Mouse (Mus musculus) spleen, adult 12 weeks (tissue): Measurements from ENCODE around the gene Aox3.

Source experiments
- DNase-seq: peaks from one replicate; pipeline ENCODE4 v3.0.0; 2022; ENCODE audit warnings: low spot score

Gene Aox3

DNA sequence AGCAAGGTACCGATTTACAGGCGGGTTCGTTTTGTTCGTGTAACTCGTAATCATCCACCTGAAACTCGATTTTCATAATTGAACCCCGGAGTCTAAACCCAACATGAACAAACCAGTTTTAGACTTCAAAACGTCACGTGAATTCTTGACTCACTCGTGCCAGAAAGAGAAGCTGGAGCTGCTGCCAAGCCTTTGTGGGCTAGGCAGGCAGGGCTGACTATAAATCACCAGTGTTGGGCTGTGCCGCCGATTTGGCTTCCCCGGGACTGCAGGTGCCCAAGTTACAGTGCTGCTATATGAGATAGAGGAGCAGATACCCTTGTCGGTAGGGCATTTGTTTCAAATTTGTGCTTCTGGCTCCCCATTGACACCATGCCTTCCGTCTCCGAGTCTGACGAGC, 97.3 kb downstream of the Aox3 start, which contains the start of gene Aox4:
Gene Aox4 (plus strand): TSS at position 195 of the 400 bp plus-strand sequence.
- DNase-seq = no peak

DNA sequence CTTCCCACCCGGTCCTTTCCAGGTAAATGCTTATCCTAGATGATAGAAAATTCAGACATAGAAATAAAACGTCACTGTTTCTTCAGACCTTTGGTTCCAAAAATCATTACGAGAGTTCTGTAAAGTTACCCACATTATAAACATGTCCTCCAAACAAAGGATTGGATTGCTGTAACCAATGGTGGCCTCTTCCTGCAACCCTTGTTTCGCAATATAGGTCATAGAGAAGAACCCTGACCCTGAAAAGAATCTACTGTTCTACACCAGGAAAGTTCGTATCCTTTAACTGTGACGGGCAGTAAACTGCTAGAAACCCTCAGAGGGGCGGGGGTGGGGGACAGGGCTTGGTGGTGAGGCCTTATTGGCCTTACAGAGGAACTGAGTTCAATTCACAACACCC, 99.9 kb downstream of the Aox3 start:
- DNase-seq = no peak

DNA sequence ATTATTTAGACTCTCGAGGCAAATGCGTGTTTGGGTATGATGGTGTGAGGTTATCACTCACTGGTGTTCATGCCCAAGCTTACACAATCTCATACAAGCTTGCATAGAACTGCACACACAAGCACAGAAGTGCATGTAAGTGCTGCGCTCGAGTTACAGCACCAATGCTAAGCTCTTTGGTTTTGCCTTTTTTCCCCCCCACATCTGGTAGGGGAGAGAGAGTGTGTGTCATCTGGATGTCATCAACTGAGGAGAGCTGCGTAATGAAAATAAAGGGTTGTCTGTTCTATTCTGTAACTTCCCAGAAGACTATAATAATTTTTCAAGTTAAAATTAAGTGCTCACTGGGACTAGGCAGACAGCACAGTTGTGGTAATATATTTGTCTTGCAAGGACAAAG, 100.9 kb downstream of the Aox3 start:
- no peak for DNase-seq

GRCm38 (mm10) chr1:58215353-58215752, 102.4 kb downstream of the Aox3 start:
- no peak for DNase-seq

GRCm38 (mm10) chr1:58215956-58216532, 103.1 kb downstream of the Aox3 start:
- no peak for DNase-seq

DNA sequence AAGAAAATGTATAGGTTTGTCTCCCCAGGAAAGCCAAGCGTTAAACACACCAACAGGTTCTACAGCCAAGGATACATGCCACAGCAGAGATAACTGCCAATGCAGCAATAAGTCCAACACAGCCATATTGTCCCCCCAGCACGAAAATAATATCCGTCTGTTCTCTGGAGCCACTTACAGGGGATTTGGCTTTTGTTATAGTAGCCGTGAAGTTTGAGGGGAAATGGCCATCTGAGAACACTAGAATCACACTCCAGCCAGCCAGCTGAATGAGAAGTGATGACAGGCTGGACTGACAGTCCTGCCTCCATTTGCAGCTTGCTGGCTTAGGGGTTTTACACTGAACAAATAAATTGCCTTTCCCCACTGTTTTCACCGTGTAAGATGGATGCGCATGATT, 108.1 kb downstream of the Aox3 start:
- no peak for DNase-seq

GRCm38 (mm10) chr1:58221879-58222278, 108.9 kb downstream of the Aox3 start:
- DNase-seq = no peak

DNA sequence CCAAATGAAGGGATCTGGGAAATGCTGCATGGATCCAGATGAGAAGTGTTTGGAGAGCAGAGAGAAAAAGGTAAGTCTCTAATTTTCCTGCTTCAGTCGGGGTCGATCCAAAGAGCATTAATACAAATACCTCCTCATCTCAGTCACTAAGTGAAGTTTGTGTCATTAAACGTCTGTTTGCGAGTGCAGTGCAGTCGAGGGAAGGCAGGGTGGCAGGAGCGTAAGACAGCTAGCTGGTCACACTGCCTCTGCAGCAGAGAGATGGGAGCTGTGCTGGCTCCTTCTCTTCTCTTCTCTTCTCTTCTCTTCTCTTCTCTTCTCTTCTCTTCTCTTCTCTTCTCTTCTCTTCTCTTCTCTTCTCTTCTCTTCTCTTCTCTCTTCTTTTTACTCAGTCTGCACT, 115.2 kb downstream of the Aox3 start:
- DNase-seq = no peak

DNA sequence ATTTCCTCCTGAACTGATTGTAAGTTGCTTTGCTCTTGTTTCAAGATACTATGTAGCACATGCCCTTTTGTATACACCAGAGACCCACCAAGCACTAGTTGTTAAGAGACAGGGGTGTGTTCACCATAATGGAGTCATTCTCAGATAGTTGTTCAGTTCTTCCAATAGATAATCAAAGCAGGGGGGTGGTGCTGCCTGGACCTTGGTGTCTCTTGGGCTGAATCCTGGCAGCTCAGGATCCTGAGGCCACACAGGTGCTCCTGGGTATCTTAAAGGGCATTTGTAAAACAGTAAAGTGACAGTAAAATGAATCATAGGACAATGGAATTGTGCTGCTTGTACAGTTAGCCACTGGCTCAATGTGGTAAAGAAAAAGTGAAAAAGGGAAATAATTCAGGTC, 116.0 kb downstream of the Aox3 start:
- no peak for DNase-seq

DNA sequence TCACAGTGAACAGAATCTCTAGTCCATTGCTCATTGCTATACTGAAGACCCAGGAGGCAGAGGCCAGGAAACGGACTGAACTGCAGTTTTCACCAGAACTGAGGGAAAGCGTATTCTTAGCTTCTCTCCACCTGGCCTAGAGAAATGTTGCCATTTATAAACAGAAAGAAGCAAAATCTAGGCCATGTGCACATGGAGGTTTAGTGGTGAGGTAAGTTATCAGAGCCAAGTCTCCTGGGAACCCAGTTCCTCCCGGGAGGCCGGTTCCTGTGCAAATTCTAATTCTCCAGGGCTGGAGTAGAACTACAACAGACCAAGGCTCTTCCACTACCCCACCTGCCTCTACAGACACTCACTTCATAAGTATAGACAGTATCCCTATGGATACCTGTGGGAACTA, 116.8 kb downstream of the Aox3 start:
- no peak for DNase-seq

DNA sequence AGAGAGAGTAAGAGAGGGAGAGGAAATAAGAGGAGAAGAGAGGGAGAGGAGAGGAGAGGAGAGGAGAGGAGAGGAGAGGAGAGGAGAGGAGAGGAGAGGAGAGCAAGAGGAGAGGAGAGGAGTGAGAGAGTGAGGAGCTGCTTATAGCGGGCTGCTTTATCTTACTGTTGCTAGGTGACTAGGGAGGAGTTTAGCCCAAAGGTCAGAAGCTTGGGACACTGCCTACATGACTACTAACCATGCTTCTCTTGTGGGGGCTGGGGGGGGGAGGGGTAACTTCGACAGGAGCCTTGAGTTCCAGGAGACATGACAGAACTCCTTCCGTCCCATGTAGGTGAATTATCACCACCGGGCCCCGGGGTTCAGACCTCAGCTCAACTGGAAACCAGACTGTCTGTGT, 117.6 kb downstream of the Aox3 start:
- no peak for DNase-seq

DNA sequence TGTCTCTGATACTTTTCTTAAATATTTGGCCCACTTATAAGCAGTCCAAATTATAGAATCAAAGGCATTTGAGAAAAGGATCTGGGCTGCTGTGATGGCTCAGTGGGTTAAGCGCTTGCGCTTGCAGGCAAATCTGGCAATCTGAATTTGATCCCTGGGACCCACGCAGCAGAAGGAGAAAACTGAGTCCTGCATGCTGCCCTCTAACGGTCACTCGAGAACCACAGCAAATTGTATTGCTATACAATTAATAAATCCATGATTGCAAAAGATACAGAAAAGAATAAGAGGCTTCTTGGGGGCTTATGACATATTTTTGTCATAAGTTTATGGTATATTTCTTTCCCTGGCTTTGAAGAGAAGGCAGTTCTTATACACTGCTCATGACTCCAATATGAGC, 122.5 kb downstream of the Aox3 start:
- DNase-seq = no peak

- no peak for DNase-seq
Measured at GRCm38 (mm10) chr1:58237527-58238299, 124.8 kb downstream of the Aox3 start.

- DNase-seq = no peak
Measured at GRCm38 (mm10) chr1:58238440-58238839, 125.5 kb downstream of the Aox3 start.

DNA sequence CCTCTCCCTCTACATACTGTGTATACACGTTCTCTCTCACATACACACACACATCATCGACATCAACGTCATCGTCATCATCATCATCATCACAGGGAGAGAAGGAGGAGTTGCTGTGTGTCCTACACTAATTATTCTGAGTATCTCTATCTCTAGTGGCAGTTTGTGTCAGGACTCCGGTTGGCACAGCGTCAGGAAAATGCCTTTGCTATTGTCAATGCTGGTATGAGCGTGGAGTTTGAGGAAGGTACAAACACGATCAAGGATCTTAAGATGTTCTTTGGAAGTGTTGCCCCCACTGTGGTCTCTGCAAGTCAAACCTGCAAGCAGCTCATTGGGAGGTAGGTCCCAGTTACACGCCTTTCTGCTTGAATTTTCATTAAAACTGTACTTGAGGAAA, 126.0 kb downstream of the Aox3 start:
- no peak for DNase-seq

GRCm38 (mm10) chr1:58240347-58240746, 127.4 kb downstream of the Aox3 start:
- DNase-seq = no peak

GRCm38 (mm10) chr1:58244487-58244886, 131.6 kb downstream of the Aox3 start:
- DNase-seq = no peak

GRCm38 (mm10) chr1:58248518-58248917, 135.6 kb downstream of the Aox3 start:
- no peak for DNase-seq
